Mouse (Mus musculus) neural tube, embryonic 15.5 days (tissue): ENCODE results near the gene Pex5. TPM values are rescaled to one million over a fixed set of nuclear protein-coding genes. Genes with fewer than 3 reads are reported as not detected.
"Not testable (repeated sequence)": the region's sequence is repeated elsewhere in the genome, so short reads cannot be mapped to it uniquely, and the experiment has no call there.

Experiments used
- ATAC-seq: fragments of 200-750 bp; cut with Nextera tagmentation; 2 replicates; pipeline ENCODE4 v1.8.0; 2017; ENCODE audit warnings: mild to moderate bottlenecking, moderate TSS enrichment, moderate library complexity; ENCODE audit not compliant: low FRiP score
- H3K27ac ChIP-seq: fragments of 300-500 bp; sonication (generic); replicated peaks from 2 replicates; pipeline ENCODE4 v1.5.1; 2015; ENCODE audit warnings: mild to moderate bottlenecking, inconsistent platforms
- H3K27me3 ChIP-seq: fragments of 300-500 bp; sonication (generic); replicated peaks from 2 replicates; pipeline ENCODE4 v1.6.1; 2015; ENCODE audit warnings: inconsistent platforms
- H3K36me3 ChIP-seq: fragments of 300-500 bp; sonication (generic); 2 replicates; pipeline ENCODE4 v1.6.1; 2015; ENCODE audit warnings: inconsistent platforms
- H3K4me1 ChIP-seq: fragments of 300-500 bp; sonication (generic); 2 replicates; pipeline ENCODE4 v1.6.1; 2015; ENCODE audit warnings: inconsistent platforms
- H3K4me2 ChIP-seq: fragments of 300-500 bp; sonication (generic); 2 replicates; pipeline ENCODE4 v1.6.1; 2015; ENCODE audit warnings: inconsistent platforms, mild to moderate bottlenecking, moderate library complexity
- H3K4me3 ChIP-seq: fragments of 300-500 bp; sonication (generic); replicated peaks from 2 replicates; pipeline ENCODE4 v1.5.1; 2015; ENCODE audit warnings: mild to moderate bottlenecking, inconsistent platforms
- H3K9ac ChIP-seq: fragments of 300-500 bp; sonication (generic); replicated peaks from 2 replicates; pipeline ENCODE4 v1.6.1; 2015; ENCODE audit warnings: mild to moderate bottlenecking, inconsistent platforms
- H3K9me3 ChIP-seq: fragments of 300-500 bp; sonication (generic); replicated peaks from 2 replicates; pipeline ENCODE4 v1.6.1; 2016; ENCODE audit warnings: inconsistent platforms
- WGBS: fragments of 180-500 bp; shearing (Covaris S2); methylation state at CpG from one replicate; pipeline ENCODE4 v1.1.7; 2015; ENCODE audit warnings: mixed read lengths; 5-methylcytosine and 5-hydroxymethylcytosine counted together
- polyA plus RNA-seq: library from polyadenylated mRNA; unstranded; fragments of >200 nt; fragmentation: Nextera tagmentation; extraction: Ambion mirVana; gene quantifications from 2 replicates; pipeline ENCODE4 v1.2.1, GENCODE M21; 2015

The Pex5 gene
- polyA plus RNA-seq, 1 experiment from 2014 or later, result 62.4 TPM

DNA sequence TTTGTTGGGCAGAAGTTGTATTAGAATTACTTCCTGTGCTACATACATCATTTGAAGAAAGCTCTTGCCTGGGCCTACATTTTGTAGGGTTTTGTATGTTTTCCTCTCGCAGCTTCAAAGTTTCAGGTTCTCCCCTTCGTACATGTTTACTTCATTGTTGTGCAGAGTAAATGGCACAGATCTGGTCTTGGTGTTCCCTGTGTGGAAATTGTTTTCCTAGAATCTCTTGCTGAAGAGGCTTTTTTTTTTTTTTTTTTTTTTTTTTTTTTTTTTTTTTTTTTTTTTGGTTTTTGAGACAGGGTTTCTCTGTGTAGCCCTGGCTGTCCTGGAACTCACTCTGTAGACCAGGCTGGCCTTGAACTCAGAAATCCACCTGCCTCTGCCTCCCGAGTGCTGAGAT, 19.9 kb downstream of the Pex5 start:
- not testable (repeated sequence) for ATAC-seq, H3K9ac ChIP-seq, H3K27me3 ChIP-seq, H3K4me3 ChIP-seq, H3K9me3 ChIP-seq, H3K27ac ChIP-seq, H3K4me1 ChIP-seq, H3K4me2 ChIP-seq
- peaks cover 42% of the 10 kb centered on the region for H3K36me3 ChIP-seq
- 95% methylated on average over 3 of the region's 3 CpGs for WGBS

DNA sequence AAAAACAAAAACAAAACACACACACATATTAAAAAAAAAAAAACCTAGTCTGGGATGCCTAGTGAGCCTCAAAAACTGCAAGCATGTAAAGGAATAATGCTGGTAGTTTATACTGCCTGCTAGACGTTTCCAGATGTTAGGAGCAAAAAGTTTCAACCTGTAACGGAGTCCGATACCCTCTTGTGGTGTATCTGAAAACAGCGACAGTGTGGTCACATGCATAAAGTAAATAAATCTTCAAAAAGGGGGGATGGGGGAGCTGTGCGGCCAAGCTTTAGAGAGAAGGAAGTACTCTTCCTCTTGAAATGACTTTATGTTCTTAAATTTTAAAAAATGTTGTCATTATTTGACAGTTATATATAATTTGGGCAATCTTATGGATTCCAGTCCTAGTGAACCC, 34.7 kb downstream of the Pex5 start:
- Histone ChIP-seq H3K36me3 (no peaks in the 10 kb centered on the region), H3K27me3 (no peaks in the 10 kb centered on the region), H3K9me3 (no peaks in the 10 kb centered on the region), H3K9ac (no peak overlapping the region), H3K4me1 (no peaks in the 10 kb centered on the region), H3K4me3 (no peak overlapping the region), H3K4me2 (no peak overlapping the region), H3K27ac (no peak overlapping the region)
- 56% methylated on average over 5 of the region's 5 CpGs for WGBS
- no peak for ATAC-seq

DNA sequence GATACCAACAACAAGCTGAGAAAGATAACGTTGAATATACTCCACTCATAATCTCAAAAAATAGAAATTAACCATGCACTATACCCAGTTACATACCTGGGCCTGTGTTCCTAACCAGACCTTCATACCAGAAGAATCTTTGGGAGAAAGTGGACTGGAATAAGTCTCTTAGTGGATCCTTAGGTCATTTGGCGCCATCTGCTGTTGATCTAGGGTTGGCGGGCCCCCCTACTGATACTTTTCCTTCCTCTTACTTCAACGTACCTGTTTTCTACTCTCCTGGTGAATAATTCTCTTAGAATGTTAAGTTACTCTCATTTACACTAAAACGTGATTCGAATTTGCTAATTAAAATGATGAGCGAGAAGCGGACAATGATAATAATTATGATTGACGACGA, 35.5 kb downstream of the Pex5 start:
- no peak overlapping the region for H3K27ac ChIP-seq
- no peak overlapping the region for H3K4me3 ChIP-seq
- H3K4me1 ChIP-seq, result no peaks in the 10 kb centered on the region
- no peak for ATAC-seq
- no peaks in the 10 kb centered on the region for H3K36me3 ChIP-seq
- H3K4me2 ChIP-seq, result no peak overlapping the region
- no peaks in the 10 kb centered on the region for H3K9me3 ChIP-seq
- 36% methylated on average over 10 of the region's 10 CpGs for WGBS
- no peaks in the 10 kb centered on the region for H3K27me3 ChIP-seq
- H3K9ac ChIP-seq, result no peak overlapping the region

DNA sequence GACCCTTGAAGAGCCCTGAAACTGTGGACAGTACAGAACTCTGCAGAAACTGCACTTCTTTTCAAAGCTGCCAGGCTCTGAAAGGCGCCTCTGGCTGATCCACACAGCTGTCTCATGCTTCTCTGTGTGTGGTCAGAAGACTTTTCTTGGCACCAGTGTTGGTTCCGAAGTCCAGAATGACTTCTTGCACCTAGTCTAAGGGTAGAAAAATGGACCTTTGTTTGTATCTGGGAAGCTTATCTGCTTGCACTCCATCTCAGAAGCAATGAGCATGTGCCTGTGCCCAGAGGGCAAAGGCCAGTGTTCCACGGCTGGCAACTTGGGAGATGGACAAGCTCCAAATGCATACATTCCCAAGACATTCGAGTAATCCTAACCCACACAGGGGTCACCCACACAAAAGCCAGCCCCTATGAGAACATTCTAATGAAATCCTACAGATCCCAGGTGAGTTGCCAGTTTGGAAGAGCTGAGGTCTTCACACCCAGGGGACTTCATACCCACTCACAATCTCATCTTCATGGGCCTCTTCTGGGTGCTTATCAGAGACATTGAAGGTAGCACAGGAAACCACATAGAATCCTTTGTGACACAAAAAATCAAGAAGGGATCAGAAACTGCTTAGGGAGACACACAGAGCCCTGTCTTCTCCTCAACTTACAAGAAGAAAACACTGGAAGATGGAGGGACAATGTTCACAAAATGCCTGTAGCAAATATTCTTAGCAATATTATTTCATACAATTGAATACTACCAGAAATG, 37.2 kb downstream of the Pex5 start:
- H3K4me1 ChIP-seq, result no peaks in the 10 kb centered on the region
- no peaks in the 10 kb centered on the region for H3K36me3 ChIP-seq
- H3K27me3 ChIP-seq, result no peaks in the 10 kb centered on the region
- no peak overlapping the region for H3K9ac ChIP-seq
- H3K4me2 ChIP-seq, result no peak overlapping the region
- WGBS, result 78% methylated on average over 4 of the region's 4 CpGs
- H3K4me3 ChIP-seq, result no peak overlapping the region
- no peak for ATAC-seq
- H3K9me3 ChIP-seq, result no peaks in the 10 kb centered on the region
- H3K27ac ChIP-seq, result no peak overlapping the region

DNA sequence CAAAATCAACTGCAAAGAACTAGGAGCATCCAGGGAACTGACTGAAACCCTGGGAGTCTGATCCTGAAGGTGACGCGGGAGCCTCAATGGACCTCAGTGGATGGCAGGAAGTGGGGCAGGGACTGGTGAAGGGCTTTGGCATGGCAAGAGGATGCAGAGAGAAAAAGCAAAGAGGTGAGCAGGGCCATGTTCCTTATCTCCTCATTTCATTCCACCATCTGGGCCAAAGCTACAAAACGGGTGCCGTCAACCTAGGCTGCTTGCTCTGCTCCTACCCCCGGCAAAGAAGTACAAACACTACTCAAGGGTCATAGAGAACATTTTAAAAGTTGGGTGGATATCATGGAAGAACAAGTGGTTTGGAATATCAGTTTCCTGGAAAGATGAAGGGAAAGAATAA, 38.6 kb downstream of the Pex5 start:
- H3K27me3 ChIP-seq, result no peaks in the 10 kb centered on the region
- H3K9ac ChIP-seq, result no peak overlapping the region
- H3K27ac ChIP-seq, result no peak overlapping the region
- H3K4me3 ChIP-seq, result no peak overlapping the region
- 85% methylated on average over 5 of the region's 5 CpGs for WGBS
- H3K4me2 ChIP-seq, result no peak overlapping the region
- no peak for ATAC-seq
- H3K9me3 ChIP-seq, result no peaks in the 10 kb centered on the region
- H3K36me3 ChIP-seq, result no peaks in the 10 kb centered on the region
- no peaks in the 10 kb centered on the region for H3K4me1 ChIP-seq

DNA sequence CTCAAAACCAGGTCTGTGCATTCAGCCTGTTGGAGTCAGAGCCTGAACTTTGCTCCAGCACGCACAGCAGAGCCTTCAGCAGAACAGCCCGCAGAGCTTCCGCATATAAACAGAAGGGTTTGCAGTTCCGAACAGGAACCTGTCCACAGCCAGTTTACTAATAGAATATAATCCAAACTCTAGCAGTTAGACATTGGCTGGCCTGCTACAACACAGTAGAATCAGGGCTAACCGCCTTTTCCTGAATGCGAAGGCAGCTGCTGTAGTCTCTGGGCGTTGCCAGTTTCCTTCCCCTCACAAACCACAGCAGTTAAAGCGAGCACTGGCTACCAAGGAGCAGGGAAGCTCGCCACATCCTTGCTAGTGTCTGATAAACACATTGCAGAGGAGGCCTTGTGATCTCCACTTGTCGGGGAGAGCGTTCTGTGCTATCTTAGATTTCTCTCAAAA, 39.4 kb downstream of the Pex5 start:
- H3K36me3 ChIP-seq, result no peaks in the 10 kb centered on the region
- no peak overlapping the region for H3K4me3 ChIP-seq
- H3K27me3 ChIP-seq, result no peaks in the 10 kb centered on the region
- H3K9ac ChIP-seq, result no peak overlapping the region
- H3K4me1 ChIP-seq, result no peaks in the 10 kb centered on the region
- no peaks in the 10 kb centered on the region for H3K9me3 ChIP-seq
- H3K4me2 ChIP-seq, result no peak overlapping the region
- 89% methylated on average over 11 of the region's 11 CpGs for WGBS
- H3K27ac ChIP-seq, result no peak overlapping the region
- no peak for ATAC-seq

DNA sequence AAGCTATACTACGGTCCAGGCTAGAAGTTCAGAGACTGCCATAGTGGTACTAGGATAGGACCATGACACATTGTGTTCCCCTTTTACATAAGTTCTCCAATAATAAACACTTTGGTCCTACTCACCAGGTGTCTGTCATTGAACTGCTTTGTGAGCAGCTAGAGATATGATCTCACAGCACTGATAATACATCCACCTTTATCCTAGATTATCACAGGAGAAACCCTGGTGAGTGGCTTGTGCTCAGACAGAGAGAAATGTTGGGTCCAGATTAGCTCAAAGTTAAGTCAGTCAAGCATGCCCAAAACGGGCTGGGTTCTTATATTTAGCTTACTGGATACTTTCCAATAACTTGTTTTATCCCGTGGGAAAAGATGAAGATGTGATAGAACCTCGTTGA, 40.2 kb downstream of the Pex5 start:
- Histone ChIP-seq H3K9ac (no peak overlapping the region), H3K36me3 (no peaks in the 10 kb centered on the region), H3K4me2 (no peak overlapping the region), H3K27me3 (no peaks in the 10 kb centered on the region), H3K9me3 (no peaks in the 10 kb centered on the region), H3K4me1 (no peaks in the 10 kb centered on the region), H3K27ac (no peak overlapping the region), H3K4me3 (no peak overlapping the region)
- ATAC-seq, result no peak
- WGBS, result 83% methylated on average over 4 of the region's 4 CpGs

DNA sequence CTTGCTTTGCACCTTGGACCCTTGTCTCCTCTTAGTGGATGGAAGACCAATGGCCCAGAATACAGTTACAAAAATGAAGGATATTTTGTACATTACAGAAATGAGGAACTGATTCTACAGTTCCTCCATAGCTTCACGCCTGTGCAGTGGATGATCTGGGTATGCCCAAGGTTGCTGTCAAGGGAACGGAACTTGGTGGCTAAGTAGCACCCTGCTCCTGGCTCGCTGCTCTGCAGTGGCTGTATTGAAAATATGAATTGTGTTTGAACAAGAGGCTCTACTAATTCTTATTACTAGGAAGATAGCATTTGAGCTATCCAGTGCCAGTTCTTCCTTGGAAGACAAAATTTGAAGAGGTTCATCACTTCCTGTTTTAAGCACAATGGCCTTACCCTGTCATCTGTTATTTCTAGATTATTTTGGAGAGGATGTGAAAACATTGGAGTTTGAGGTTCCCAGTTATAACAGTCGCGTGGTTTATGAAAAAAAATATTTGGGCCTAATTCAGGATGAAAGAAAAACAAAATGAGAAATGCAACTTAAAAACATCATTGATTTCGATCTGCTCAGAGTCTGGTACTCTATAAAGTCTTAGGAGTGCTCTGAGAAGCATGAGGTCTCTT, 41.2 kb downstream of the Pex5 start:
- H3K9ac ChIP-seq, result no peak overlapping the region
- ATAC-seq, result no peak
- H3K9me3 ChIP-seq, result no peaks in the 10 kb centered on the region
- no peak overlapping the region for H3K4me2 ChIP-seq
- H3K27me3 ChIP-seq, result no peaks in the 10 kb centered on the region
- H3K4me3 ChIP-seq, result no peak overlapping the region
- 90% methylated on average over 6 of the region's 6 CpGs for WGBS
- H3K4me1 ChIP-seq, result no peaks in the 10 kb centered on the region
- H3K27ac ChIP-seq, result no peak overlapping the region
- H3K36me3 ChIP-seq, result no peaks in the 10 kb centered on the region

DNA sequence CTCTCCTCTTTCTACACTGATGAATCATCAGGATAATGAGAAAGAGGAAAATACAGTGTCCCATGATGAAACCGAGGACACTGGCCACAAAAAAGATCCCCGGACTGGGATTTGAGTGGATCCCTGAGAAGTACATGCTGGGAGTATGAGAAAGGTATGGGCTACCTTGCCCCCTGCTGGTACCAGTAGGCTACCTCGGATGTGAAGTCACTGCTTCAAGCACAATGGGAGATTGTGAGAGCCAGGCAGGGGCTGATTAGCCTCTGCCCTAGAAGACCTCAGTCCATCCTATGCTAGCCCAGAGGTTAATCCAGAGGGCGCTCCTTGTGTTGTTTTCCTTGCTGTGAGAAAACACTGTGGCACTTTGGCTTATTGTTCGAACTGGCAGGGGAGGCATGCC, 50.5 kb downstream of the Pex5 start:
- Histone ChIP-seq H3K4me3 (no peak overlapping the region), H3K9ac (no peak overlapping the region), H3K27ac (no peak overlapping the region), H3K36me3 (no peaks in the 10 kb centered on the region), H3K4me1 (no peaks in the 10 kb centered on the region), H3K9me3 (no peaks in the 10 kb centered on the region), H3K27me3 (no peaks in the 10 kb centered on the region), H3K4me2 (no peak overlapping the region)
- no peak for ATAC-seq
- 65% methylated on average over 5 of the region's 5 CpGs for WGBS

DNA sequence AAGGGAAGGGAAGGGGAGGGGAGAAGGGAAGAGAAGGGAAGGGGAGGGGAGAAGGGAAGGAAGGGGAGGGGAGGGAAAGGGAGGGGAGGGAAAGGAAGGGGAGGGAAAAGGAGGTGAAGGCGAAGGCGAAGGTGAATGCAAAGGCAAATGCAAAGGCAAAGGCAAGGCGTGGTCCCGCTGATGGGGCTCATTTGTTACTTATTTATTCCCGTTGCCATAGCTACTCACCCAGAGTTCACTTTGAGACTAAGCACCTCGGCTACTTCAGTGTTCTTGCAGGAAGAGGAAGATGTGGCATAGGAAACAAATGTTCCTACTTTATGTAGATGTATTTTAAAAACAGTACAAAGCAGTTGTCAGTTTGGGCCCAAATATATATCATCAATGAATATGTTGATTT, 54.3 kb downstream of the Pex5 start:
- Histone ChIP-seq H3K4me1 (no peaks in the 10 kb centered on the region), H3K4me2 (no peak overlapping the region), H3K4me3 (no peak overlapping the region), H3K27ac (no peak overlapping the region), H3K9me3 (no peaks in the 10 kb centered on the region), H3K36me3 (no peaks in the 10 kb centered on the region), H3K27me3 (no peaks in the 10 kb centered on the region), H3K9ac (no peak overlapping the region)
- no peak for ATAC-seq
- WGBS, result 41% methylated on average over 6 of the region's 6 CpGs

DNA sequence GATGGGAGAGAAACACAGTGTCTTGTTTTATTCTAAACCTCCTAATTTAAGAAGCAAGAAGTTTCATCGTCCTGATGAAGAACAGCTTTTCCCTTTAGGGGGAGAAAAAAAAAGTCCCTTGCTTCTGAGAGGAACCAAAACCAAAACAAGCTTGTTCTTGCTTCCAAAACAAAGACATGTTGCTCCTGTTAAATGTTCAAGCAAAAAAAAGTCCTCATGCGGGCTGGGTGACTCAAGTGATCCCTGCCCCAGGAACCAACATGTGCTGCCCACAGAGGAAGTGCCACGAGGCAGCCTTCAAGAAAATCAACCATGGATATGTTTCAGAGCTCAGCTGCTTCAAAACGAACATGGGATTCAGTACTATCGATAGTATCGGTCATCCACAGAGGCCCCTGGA, 55.9 kb downstream of the Pex5 start:
- 85% methylated on average over 6 of the region's 6 CpGs for WGBS
- no peak overlapping the region for H3K9ac ChIP-seq

DNA sequence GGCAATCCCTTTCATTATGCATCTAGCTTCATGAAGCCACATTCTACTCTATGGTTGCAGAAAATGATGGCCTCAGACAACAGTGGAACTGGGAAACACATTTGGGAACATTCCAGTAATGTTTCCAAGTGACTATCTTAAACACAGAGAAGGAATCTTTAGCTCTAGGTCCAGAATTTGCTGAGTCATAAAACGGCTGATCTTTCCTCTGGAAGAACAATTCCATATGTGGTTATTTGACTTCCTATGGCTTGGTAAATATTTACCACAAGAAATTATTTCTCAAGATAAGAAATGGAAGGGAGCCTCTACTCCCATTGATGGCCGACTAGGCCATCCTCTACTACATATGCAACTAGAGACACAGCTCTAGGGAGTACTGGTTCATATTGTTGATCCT, 61.6 kb downstream of the Pex5 start:
- ATAC-seq, result no peak
- Histone ChIP-seq H3K4me3 (no peak overlapping the region), H3K4me1 (no peaks in the 10 kb centered on the region), H3K36me3 (no peaks in the 10 kb centered on the region), H3K27ac (no peak overlapping the region), H3K27me3 (no peaks in the 10 kb centered on the region), H3K9ac (no peak overlapping the region), H3K9me3 (no peaks in the 10 kb centered on the region), H3K4me2 (no peak overlapping the region)
- WGBS, result 84% methylated on average over 2 of the region's 2 CpGs

More for the DNA sequence above, 55.9 kb downstream of the Pex5 start:
- Histone ChIP-seq H3K4me1 (no peaks in the 10 kb centered on the region), H3K27me3 (no peaks in the 10 kb centered on the region), H3K9me3 (no peaks in the 10 kb centered on the region), H3K4me2 (no peak overlapping the region), H3K27ac (no peak overlapping the region), H3K36me3 (no peaks in the 10 kb centered on the region), H3K4me3 (no peak overlapping the region)
- no peak for ATAC-seq
